Mouse (Mus musculus) myocyte (in vitro differentiated cells): ENCODE results near the gene Efcab12. TPM values are rescaled to one million over a fixed set of nuclear protein-coding genes. Genes with fewer than 3 reads are reported as not detected.
A peak's percentile ranks its signal among the peaks of the same experiment; 100 is the strongest.

Experiments
- H3K27me3 ChIP-seq: one replicate; pipeline ENCODE4 v1.6.1; 2011; ENCODE audit not compliant: control insufficient read depth, insufficient read depth, insufficient read length
- H3K36me3 ChIP-seq: one replicate; pipeline ENCODE4 v1.6.1; 2011; ENCODE audit not compliant: control insufficient read depth, insufficient read depth
- H3K4me2 ChIP-seq: one replicate; pipeline ENCODE4 v1.6.1; 2011; ENCODE audit warnings: low read depth, control low read depth
- H3K4me3 ChIP-seq: one replicate; pipeline ENCODE4 v1.5.1; 2011; ENCODE audit warnings: mild to moderate bottlenecking, control low read depth, moderate library complexity
- H3K79me2 ChIP-seq: one replicate; pipeline ENCODE4 v1.6.1; 2011; ENCODE audit not compliant: control insufficient read depth, insufficient read depth
- H3ac ChIP-seq: one replicate; pipeline ENCODE4 v1.6.1; 2011; ENCODE audit not compliant: control insufficient read depth, insufficient read length
- CEBPB ChIP-seq: IDR thresholded peaks from 2 replicates; pipeline ENCODE4 v1.6.1; 2011; ENCODE audit warnings: mild to moderate bottlenecking, moderate library complexity; ENCODE audit not compliant: poor library complexity, insufficient read depth, severe bottlenecking
- E2F4 ChIP-seq: IDR thresholded peaks from one replicate; pipeline ENCODE4 v1.6.1; 2011; ENCODE audit warnings: mild to moderate bottlenecking, control low read depth, moderate library complexity; ENCODE audit not compliant: insufficient read depth
- MAX ChIP-seq: IDR thresholded peaks from one replicate; pipeline ENCODE4 v1.6.1; 2011; ENCODE audit warnings: low read depth, mild to moderate bottlenecking, control low read depth
- MYOD1 ChIP-seq, 3 experiments: IDR thresholded peaks; one replicate each; pipeline ENCODE4 v1.6.1; 2011; ENCODE audit warnings: control low read depth in 2 of 3, low read depth in 2 of 3, mild to moderate bottlenecking in 2 of 3, moderate library complexity in 1 of 3; ENCODE audit not compliant: insufficient read length in 2 of 3, control insufficient read depth in 1 of 3
- MYOG ChIP-seq, 3 experiments: IDR thresholded peaks; one replicate each; pipeline ENCODE4 v1.6.1; 2011; ENCODE audit warnings: control low read depth in 2 of 3, low read depth in 2 of 3, mild to moderate bottlenecking in 2 of 3; ENCODE audit not compliant: insufficient read length in 2 of 3, control insufficient read depth in 1 of 3, insufficient read depth in 1 of 3
- POLR2A ChIP-seq: IDR thresholded peaks from one replicate; pipeline ENCODE4 v1.6.1; 2011; ENCODE audit warnings: low read depth, mild to moderate bottlenecking, control low read depth, moderate library complexity; ENCODE audit not compliant: insufficient read length
- POLR2AphosphoS2 ChIP-seq: IDR thresholded peaks from one replicate; pipeline ENCODE4 v1.6.1; 2011; ENCODE audit warnings: low read depth, control low read depth; ENCODE audit not compliant: insufficient read length
- REST ChIP-seq: IDR thresholded peaks from one replicate; pipeline ENCODE4 v1.6.1; 2011; ENCODE audit warnings: mild to moderate bottlenecking, control low read depth, moderate library complexity; ENCODE audit not compliant: insufficient read depth, insufficient read length
- SRF ChIP-seq: IDR thresholded peaks from one replicate; pipeline ENCODE4 v1.6.1; 2011; ENCODE audit warnings: low read depth; ENCODE audit not compliant: control insufficient read depth, insufficient read length
- TCF12 ChIP-seq: IDR thresholded peaks from one replicate; pipeline ENCODE4 v1.6.1; 2011; ENCODE audit warnings: mild to moderate bottlenecking, control low read depth; ENCODE audit not compliant: poor library complexity, insufficient read depth, severe bottlenecking
- TCF3 ChIP-seq: IDR thresholded peaks from one replicate; pipeline ENCODE4 v1.6.1; 2011; ENCODE audit warnings: low read depth, control low read depth; ENCODE audit not compliant: insufficient read length
- USF1 ChIP-seq: IDR thresholded peaks from one replicate; pipeline ENCODE4 v1.6.1; 2011; ENCODE audit warnings: low read depth, mild to moderate bottlenecking, control low read depth, moderate library complexity
- polyA plus RNA-seq: library from polyadenylated mRNA; unstranded; fragments of >200 nt; fragmentation: generic; extraction: Trizol; gene quantifications from one replicate; pipeline ENCODE4 v1.2.1, GENCODE M21; 2012; ENCODE audit warnings: missing spikeins

The Efcab12 gene
- polyA plus RNA-seq, 1 experiment: not detected

DNA sequence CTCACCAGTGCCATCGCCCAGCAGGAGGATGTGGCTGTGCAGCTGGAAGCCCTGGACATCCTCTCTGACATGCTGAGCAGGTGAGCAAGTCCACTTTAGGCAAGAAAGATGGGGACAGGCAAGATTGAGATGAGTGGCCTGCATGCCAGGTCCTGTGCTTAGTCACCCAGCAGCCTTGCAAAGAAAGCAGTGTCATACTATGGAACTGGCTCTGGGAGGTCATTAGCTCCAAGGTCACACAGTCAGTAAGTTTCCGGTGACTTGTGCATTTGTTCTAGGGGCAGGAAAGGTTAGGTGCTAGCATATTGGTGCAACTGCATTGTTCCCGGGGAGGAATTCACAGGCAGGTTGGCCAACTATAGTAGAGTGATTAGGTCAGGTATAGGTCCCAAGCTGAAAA, 55.4 kb downstream of the Efcab12 start:
- TF ChIP-seq SRF (no peak), TCF12 (no peak), MYOD1 (IDR thresholded peaks at IDR 0.05; ENCODE audit: control insufficient read depth in 1 of 3, insufficient read length in 2 of 3, low read depth in 2 of 3) (no peak), REST (no peak), CEBPB (no peak), MYOG (IDR thresholded peaks at IDR 0.05; ENCODE audit: control insufficient read depth in 1 of 3, insufficient read depth in 1 of 3, insufficient read length in 2 of 3, low read depth in 2 of 3) (no peak), USF1 (no peak), MAX (no peak), TCF3 (no peak), POLR2A (no peak)
- Histone ChIP-seq H3K79me2 (peaks cover 9% of the 10 kb centered on the region), H3K4me3 (no peak overlapping the region), H3K4me2 (no peak overlapping the region), H3ac (no peak overlapping the region), H3K27me3 (no peaks in the 10 kb centered on the region), H3K36me3 (peaks cover 7% of the 10 kb centered on the region)

DNA sequence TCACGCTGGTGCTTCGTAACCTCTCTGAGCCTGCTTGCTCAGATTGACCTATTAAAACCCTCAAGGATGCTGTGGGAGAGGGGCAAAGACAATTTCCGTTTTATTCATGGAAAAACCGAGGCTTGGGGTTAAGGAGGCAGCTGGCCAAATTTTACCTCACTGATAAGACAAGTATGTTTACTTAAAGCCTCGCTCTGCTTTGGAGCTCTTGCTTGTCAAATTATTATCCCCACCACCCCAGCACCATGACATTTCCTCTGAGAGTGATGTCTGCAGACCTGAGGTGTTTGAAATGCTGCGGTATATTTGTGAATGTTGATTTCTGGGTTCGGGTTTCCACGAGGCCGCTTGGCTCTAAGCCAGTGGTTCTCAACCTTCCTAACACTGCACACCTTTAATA, 61.8 kb downstream of the Efcab12 start:
- TF ChIP-seq CEBPB: no peak
- no peak for TF ChIP-seq TCF12
- TF ChIP-seq POLR2A: no peak
- TF ChIP-seq E2F4: no peak
- TF ChIP-seq USF1: no peak
- TF ChIP-seq REST: no peak
- Histone ChIP-seq H3K27me3 (no peaks in the 10 kb centered on the region), H3K79me2 (peaks cover 20% of the 10 kb centered on the region), H3K4me2 (peak overlapping the region; percentile 91), H3ac (no peak overlapping the region), H3K36me3 (no peaks in the 10 kb centered on the region), H3K4me3 (peak overlapping the region; percentile 42)

DNA sequence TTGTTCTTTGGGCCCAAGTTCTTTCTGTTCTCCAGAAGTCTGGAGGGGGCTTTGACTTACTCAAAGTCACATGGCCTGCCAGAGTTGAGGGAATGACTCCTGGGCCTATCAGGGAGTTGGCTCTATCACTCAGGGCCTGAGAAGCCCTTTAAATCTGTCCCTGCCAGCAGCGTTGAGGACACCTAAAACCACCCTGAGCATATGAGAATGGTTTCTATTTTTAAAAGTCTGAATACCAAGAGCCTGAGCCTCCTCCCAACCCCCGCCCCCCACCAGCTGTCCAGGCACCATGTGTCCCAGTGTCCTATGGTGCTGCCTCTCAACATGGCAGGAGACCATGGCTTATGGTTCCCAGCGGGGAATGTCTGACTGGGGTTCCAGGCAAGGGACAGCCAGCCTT, 62.4 kb downstream of the Efcab12 start:
- no peaks in the 10 kb centered on the region for H3K27me3 ChIP-seq
- peak overlapping the region; percentile 91 for H3K4me2 ChIP-seq
- TF ChIP-seq POLR2AphosphoS2: no peak
- peak; percentile 40 for TF ChIP-seq POLR2A
- TF ChIP-seq SRF: no peak
- peak; percentile 72 for TF ChIP-seq USF1
- TF ChIP-seq E2F4: no peak
- TF ChIP-seq MYOG (IDR thresholded peaks at IDR 0.05; ENCODE audit: control insufficient read depth in 1 of 3, insufficient read depth in 1 of 3, insufficient read length in 2 of 3, low read depth in 2 of 3): peak; percentile 71 to 94 (median 87)
- no peak for TF ChIP-seq CEBPB
- TF ChIP-seq MYOD1 (IDR thresholded peaks at IDR 0.05; ENCODE audit: control insufficient read depth in 1 of 3, insufficient read length in 2 of 3, low read depth in 2 of 3): peak; percentile 40 to 95 (median 91)
- peak; percentile 65 for TF ChIP-seq TCF3
- no peak for TF ChIP-seq REST
- peak; percentile 61 for TF ChIP-seq TCF12
- H3ac ChIP-seq: no peak overlapping the region
- H3K79me2 ChIP-seq: peaks cover 20% of the 10 kb centered on the region
- peak overlapping the region; percentile 42 for H3K4me3 ChIP-seq
- no peaks in the 10 kb centered on the region for H3K36me3 ChIP-seq

DNA sequence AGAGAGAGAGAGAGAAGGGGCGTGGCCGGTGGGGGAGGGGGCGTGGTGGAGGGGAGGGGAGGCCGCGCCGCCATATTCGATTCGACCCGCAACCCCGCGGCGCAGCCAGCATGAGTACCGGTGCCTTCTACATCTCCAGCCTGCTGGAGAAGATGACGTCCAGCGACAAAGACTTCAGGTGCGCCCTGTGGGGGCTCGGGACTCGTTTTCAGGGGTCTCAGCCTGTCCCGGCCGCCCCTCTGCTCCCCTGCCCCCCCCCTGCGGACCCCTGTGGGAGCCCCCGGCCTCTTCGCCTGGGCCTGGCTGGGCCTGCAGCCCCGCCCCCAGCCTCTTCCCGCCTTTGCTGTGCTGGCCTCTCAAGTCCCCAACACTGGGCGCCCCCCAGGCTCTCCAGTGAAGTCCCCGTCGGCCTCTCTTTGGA, 63.7 kb downstream of the Efcab12 start, which contains the start of gene Cand2:
TSS of gene Cand2 (plus strand) at position 38 of the 421 bp plus-strand sequence.
- peak within 1 kb of the TSS; percentile 91 for H3K4me2 ChIP-seq
- H3ac ChIP-seq: peak within 1 kb of the TSS; percentile 41
- no peaks in the 10 kb centered on the region for H3K27me3 ChIP-seq
- peaks cover 16% of the 10 kb centered on the region for H3K79me2 ChIP-seq
- TF ChIP-seq USF1 (no peak), E2F4 (no peak), MAX (no peak), TCF12 (no peak), POLR2AphosphoS2 (no peak), CEBPB (no peak), POLR2A (peak; percentile 32)
- H3K4me3 ChIP-seq: peak within 1 kb of the TSS; percentile 42
- no peaks in the 10 kb centered on the region for H3K36me3 ChIP-seq

DNA sequence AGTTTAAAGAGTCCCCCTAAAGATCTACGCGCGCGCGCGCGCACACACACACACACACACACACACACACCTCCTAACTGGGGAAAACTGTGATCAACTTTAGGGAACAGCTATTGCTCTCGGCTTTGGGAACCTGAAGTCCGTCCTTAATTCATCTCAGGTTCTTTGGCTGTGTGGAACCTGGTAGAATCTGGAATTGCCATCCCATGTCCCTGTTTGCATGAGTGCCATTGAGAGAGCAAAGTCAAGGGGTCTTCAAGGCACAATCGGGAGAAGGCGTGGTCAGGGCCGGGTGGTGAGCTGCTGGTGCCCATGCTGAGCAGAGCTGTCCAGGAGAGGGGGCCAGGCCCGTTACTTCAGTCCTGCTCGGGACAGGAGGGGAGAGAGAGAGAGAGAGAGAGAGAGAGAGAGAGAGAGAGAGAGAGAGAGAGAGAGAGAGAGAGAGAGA, 64.2 kb downstream of the Efcab12 start:
- Histone ChIP-seq H3K27me3 (no peaks in the 10 kb centered on the region), H3K36me3 (no peaks in the 10 kb centered on the region), H3ac (peak overlapping the region; percentile 41), H3K79me2 (peaks cover 16% of the 10 kb centered on the region), H3K4me2 (peak overlapping the region; percentile 74), H3K4me3 (peak overlapping the region; percentile 42)
- no peak for TF ChIP-seq USF1
- no peak for TF ChIP-seq POLR2A
- TF ChIP-seq TCF12: no peak
- TF ChIP-seq MAX: no peak
- no peak for TF ChIP-seq MYOD1 (IDR thresholded peaks at IDR 0.05; ENCODE audit: control insufficient read depth in 1 of 3, insufficient read length in 2 of 3, low read depth in 2 of 3)
- no peak for TF ChIP-seq REST
- no peak for TF ChIP-seq CEBPB
- TF ChIP-seq POLR2AphosphoS2: no peak
